Mouse (Mus musculus) lung, adult 2 months (tissue): ENCODE data around the gene Vmn2r65.

Source experiments
- CTCF ChIP-seq: fragments of 200-500 bp; IDR thresholded peaks from 2 replicates; pipeline ENCODE4 v1.5.1; 2011; ENCODE audit warnings: mild to moderate bottlenecking, low read length, control low read depth; ENCODE audit not compliant: insufficient read depth
- POLR2A ChIP-seq: fragments of 200-500 bp; IDR thresholded peaks from 2 replicates; pipeline ENCODE4 v1.6.1; 2011; ENCODE audit warnings: low read depth, mild to moderate bottlenecking, control low read depth, low read length, borderline replicate concordance; ENCODE audit errors: extremely low read depth

- TF ChIP-seq POLR2A: no peak
- no peak for TF ChIP-seq CTCF
These were observed 48.3 kb upstream of the Vmn2r65 start, which contains the start of gene Vmn2r66 for GRCm38 (mm10) chr7:85012168-85012567.
